Comparison of ENCODE assay signal across 8 mouse cellular contexts in the genomic region with DNA sequence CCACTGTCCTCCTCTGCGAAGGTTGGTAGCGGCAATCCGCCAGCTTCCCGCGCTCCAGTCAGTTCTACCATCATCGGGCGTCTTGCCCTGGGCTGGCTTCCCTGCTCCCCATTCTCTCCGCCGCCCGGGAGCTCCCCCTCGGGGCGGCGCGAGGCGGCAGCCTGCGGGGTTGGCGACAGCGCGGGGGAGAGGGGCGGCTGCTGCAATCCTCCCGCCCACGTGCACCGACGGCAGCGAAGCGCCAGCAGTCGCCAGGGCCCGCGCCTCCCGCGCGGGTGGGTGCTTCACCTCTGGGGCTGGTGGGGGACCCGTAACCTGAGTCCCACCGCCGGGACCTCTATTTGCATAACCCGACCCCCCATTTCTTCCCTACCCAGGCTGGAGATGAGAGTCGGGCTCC. TPM values are rescaled to one million over a fixed set of nuclear protein-coding genes. Genes with fewer than 3 reads are reported as not detected.
DNase-seq lines count a peak whose midpoint lies in the region; ATAC-seq and TF ChIP-seq lines count a peak whose summit lies in the region.

Gene Egr2 (plus strand): TSS at position 220 of the 400 bp plus-strand sequence.

- 0 out of 2 replicates have a peak, but pooled peaks have one; percentile 37 for TF ChIP-seq CTCF in kidney, postnatal 0 days (IDR thresholded peaks at IDR 0.05; ENCODE audit: low read depth)

- no peaks in the 10 kb centered on the region for H3K9me3 ChIP-seq in kidney, postnatal 0 days (replicated peaks; ENCODE audit: low read length)
- no peaks in the 10 kb centered on the region for H3K9me3 ChIP-seq in midbrain, embryonic 15.5 days

- H3K4me2 ChIP-seq in kidney, postnatal 0 days (ENCODE audit: low read length), result peak within 1 kb of the TSS; percentile 90
- H3K4me2 ChIP-seq in midbrain, embryonic 15.5 days, result peak within 1 kb of the TSS; percentile 88

- H3K27me3 ChIP-seq in kidney, postnatal 0 days (ENCODE audit: insufficient read depth, low read length), result peaks cover 54% of the 10 kb centered on the region
- peaks cover 75% of the 10 kb centered on the region for H3K27me3 ChIP-seq in midbrain, embryonic 15.5 days (replicated peaks)

- 0% methylated on average over 33 of the region's 37 CpGs for WGBS in kidney, postnatal 0 days
- WGBS in midbrain, embryonic 15.5 days, result 0% methylated on average over 31 of the region's 37 CpGs

- peaks cover 12% of the 10 kb centered on the region; the same call in 1 of the 2 replicates for H3K4me1 ChIP-seq in kidney, postnatal 0 days (replicated peaks; ENCODE audit: insufficient read depth, low read length)
- peaks cover 46% of the 10 kb centered on the region for H3K4me1 ChIP-seq in midbrain, embryonic 15.5 days

- no peak within 1 kb of the TSS for H3K9ac ChIP-seq in kidney, postnatal 0 days (ENCODE audit: low read depth, low read length)
- H3K9ac ChIP-seq in midbrain, embryonic 15.5 days, result peak within 1 kb of the TSS; percentile 31

- H3K36me3 ChIP-seq in kidney, postnatal 0 days (ENCODE audit: insufficient read depth, low read length), result no peaks in the 10 kb centered on the region
- H3K36me3 ChIP-seq in midbrain, embryonic 15.5 days (replicated peaks), result no peaks in the 10 kb centered on the region

- no peak for ATAC-seq in kidney, postnatal 0 days (replicated peaks; ENCODE audit: low FRiP score, low read depth)
- ATAC-seq in midbrain, embryonic 15.5 days (replicated peaks), result no peak

- peak; percentile 48 for DNase-seq in embryo, embryonic 11 days
- no peak for DNase-seq in embryo, embryonic 10 days (ENCODE audit: low spot score)
- DNase-seq in urinary bladder, postnatal 25 days (ENCODE audit: low spot score), result peak; percentile 15
- DNase-seq in urinary bladder, adult 18-20 months (ENCODE audit: low spot score in 2 of 2), result no peak
- no peak for DNase-seq in gonadal fat pad, adult 2 months (ENCODE audit: low read depth)
- DNase-seq in kidney, postnatal 0 days (ENCODE audit: low spot score), result peak; percentile 43
- DNase-seq in thymus, postnatal 4 days, result peak; percentile 80

- H3K4me3 ChIP-seq in kidney, postnatal 0 days (replicated peaks; ENCODE audit: low read depth, low read length), result peak within 1 kb of the TSS; percentile 53
- peak within 1 kb of the TSS; percentile 51 for H3K4me3 ChIP-seq in midbrain, embryonic 15.5 days

- H3K27ac ChIP-seq in kidney, postnatal 0 days, result no peak within 1 kb of the TSS
- H3K27ac ChIP-seq in midbrain, embryonic 15.5 days, result no peak within 1 kb of the TSS

RNA-seq across cellular contexts. Expression of gene Egr2, which starts in this region (rescaled TPM):
- 285 and 367 TPM in 2 replicates for polyA plus RNA-seq in gonadal fat pad, adult 2 months (2012; rRNA removed)
- polyA plus RNA-seq in kidney, postnatal 0 days (2015; fragmentation: Nextera tagmentation; extraction: Ambion mirVana), result 0.82 and 0.88 TPM in 2 replicates
- 0.29 and 0.72 TPM in 2 replicates for polyA plus RNA-seq in midbrain, embryonic 15.5 days (2015; fragmentation: Nextera tagmentation; extraction: Ambion mirVana)

Comparison
In these comparisons a context has a peak if more than half of its experiments do, and no peak if none do; other contexts are left out.
1. RNA of gene Egr2 (polyA plus RNA-seq): 285 to 367 TPM in gonadal fat pad, adult 2 months; 0.82 to 0.88 TPM in kidney, postnatal 0 days and 0.29 to 0.72 TPM in midbrain, embryonic 15.5 days; every median in the first group is over 100 times any median in the second.
2. DNase-seq: peak in embryo, embryonic 11 days (single experiment), urinary bladder, postnatal 25 days (single experiment) and thymus, postnatal 4 days (single experiment); none in embryo, embryonic 10 days (single experiment), urinary bladder, adult 18-20 months (0 of 2) and gonadal fat pad, adult 2 months (single experiment).
3. Peak in DNase-seq, H3K4me3 ChIP-seq and H3K4me2 ChIP-seq in kidney, postnatal 0 days; RNA of the gene not detected or under 1 TPM.